Mouse (Mus musculus): ENCODE measurements at regions not wholly inside any gene's neighbourhood (a gene's known extent, or its start where the extent isn't known, plus 50 kb on each side); places are given as distances from the start of the nearest gene placed in this dataset.

DNA sequence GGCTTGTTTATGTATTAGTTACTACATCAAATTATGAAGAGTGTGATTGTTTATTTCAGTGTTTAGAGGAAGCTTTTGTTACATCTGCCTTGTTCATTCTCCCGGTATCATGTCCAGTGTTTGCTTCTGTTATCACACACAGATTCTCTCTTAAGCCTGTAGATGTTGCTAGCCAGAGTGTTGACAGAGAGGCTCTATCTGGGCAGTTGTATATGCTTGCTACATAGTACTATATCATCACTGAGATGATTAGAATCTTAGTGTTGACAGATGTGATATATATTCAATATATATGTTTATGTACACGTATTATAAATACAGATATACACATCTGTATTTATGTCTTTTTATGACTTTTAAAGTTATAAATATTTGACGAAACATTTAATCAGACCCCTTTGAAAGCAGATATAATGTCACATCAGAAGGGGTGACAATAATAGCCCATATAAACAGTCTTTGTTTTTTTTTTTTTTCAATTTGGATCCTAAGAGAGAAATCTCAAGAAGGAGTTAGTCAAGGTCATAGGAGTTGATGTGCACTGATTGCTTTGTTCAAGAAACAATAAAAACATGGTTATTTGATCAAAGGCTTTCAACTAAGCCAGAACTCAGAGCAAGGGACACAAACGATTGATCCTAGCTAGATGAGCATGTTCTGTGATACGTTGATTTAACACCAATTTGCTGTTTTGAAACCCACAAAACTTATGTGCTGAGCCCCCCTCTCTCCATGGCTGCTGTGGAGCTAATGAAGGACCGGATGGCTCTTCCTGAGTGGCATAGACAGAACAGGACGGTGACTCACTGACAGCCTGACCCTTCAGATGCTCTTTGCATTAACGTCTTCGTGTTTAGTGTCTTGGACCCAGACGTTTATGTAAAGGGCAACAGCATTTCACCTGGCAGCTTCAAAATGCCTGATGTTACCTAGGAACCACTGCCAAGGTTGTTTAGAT, 352.8 kb upstream of the Arglu1 start:
- Histone ChIP-seq H3K4me1 (replicated peaks) (peaks cover 8% of the 10 kb centered on the region), H3K27ac (ENCODE audit: poor library complexity, severe bottlenecking) (no peak overlapping the region), H3K9me3 (replicated peaks) (no peaks in the 10 kb centered on the region), H3K4me2 (no peak overlapping the region), H3K9ac (no peak overlapping the region), H3K27me3 (replicated peaks) (no peaks in the 10 kb centered on the region), H3K4me3 (no peak overlapping the region), H3K36me3 (no peaks in the 10 kb centered on the region)
- 45% methylated on average over 10 of the region's 10 CpGs for WGBS
- no peak for ATAC-seq (ENCODE audit: insufficient number of reproducible peaks, low FRiP score)

DNA sequence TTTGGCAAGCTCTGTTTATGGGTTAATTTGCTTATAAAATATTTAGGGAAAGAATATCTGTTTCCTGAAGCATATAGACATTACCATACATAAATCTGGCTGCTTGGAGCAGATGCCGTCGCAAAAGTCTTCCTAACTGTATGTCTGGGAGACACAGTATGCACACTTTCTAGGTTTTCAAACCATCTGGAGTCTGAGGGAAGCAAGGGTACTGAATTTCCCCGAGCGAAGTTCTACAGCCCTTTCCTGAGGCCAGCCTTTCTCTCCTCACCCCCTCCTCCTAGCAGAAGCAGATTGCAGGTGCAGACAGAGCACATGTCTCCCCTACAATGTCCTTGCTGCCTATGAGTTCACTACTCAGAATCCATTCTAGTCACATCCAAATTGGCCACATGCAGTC, 338.8 kb upstream of the Arglu1 start:
- H3K36me3 ChIP-seq: no peaks in the 10 kb centered on the region

GRCm38 (mm10) chr8:9027672-9028071, 337.4 kb upstream of the Arglu1 start:
- no peak overlapping the region for H3K9ac ChIP-seq
- H3K4me2 ChIP-seq: no peak overlapping the region
- H3K4me3 ChIP-seq: no peak overlapping the region
- no peak for ATAC-seq (ENCODE audit: insufficient number of reproducible peaks, low FRiP score)
- no peaks in the 10 kb centered on the region for H3K4me1 ChIP-seq (replicated peaks)
- no peaks in the 10 kb centered on the region for H3K27me3 ChIP-seq (replicated peaks)
- no peaks in the 10 kb centered on the region for H3K9me3 ChIP-seq (replicated peaks)
- 83% methylated on average over 4 of the region's 4 CpGs for WGBS
- no peaks in the 10 kb centered on the region for H3K36me3 ChIP-seq
- H3K27ac ChIP-seq (ENCODE audit: poor library complexity, severe bottlenecking): no peak overlapping the region

More for the DNA sequence above, 338.8 kb upstream of the Arglu1 start:
- H3K4me2 ChIP-seq: no peak overlapping the region
- no peak for ATAC-seq (ENCODE audit: insufficient number of reproducible peaks, low FRiP score)
- H3K9me3 ChIP-seq (replicated peaks): no peaks in the 10 kb centered on the region
- H3K4me1 ChIP-seq (replicated peaks): no peaks in the 10 kb centered on the region
- H3K27me3 ChIP-seq (replicated peaks): no peaks in the 10 kb centered on the region
- H3K4me3 ChIP-seq: no peak overlapping the region
- WGBS: 84% methylated on average over 4 of the region's 4 CpGs
- H3K9ac ChIP-seq: no peak overlapping the region
- H3K27ac ChIP-seq (ENCODE audit: poor library complexity, severe bottlenecking): no peak overlapping the region

DNA sequence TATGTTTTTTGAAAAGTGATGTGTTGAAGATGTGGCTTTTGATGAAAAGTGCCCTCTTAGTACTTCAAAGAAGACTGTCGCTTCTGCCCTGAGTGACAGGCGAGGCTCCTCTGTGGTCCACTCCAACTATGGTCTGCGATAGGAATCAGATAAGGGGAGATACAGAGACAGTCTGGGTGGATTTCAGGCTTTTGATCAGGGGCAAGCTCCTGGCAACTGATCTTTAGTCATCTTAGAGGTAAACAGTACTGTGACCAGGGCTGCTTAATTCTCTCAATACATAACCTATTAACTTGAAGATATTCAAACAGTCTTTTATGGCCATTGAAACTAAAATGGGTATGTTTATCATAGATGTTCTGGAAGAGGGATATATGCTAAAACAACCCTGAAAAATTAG, 335.6 kb upstream of the Arglu1 start:
- Histone ChIP-seq H3K4me2 (no peak overlapping the region), H3K9me3 (replicated peaks) (no peaks in the 10 kb centered on the region), H3K9ac (no peak overlapping the region), H3K36me3 (no peaks in the 10 kb centered on the region), H3K4me3 (no peak overlapping the region), H3K27ac (ENCODE audit: poor library complexity, severe bottlenecking) (no peak overlapping the region), H3K4me1 (replicated peaks) (no peaks in the 10 kb centered on the region), H3K27me3 (replicated peaks) (no peaks in the 10 kb centered on the region)
- ATAC-seq (ENCODE audit: insufficient number of reproducible peaks, low FRiP score): no peak
- WGBS: 47% methylated on average over 3 of the region's 3 CpGs

- Histone ChIP-seq H3K36me3 (no peaks in the 10 kb centered on the region), H3K4me2 (no peak overlapping the region), H3K27ac (ENCODE audit: poor library complexity, severe bottlenecking) (no peak overlapping the region), H3K27me3 (replicated peaks) (no peaks in the 10 kb centered on the region), H3K4me3 (no peak overlapping the region), H3K4me1 (replicated peaks) (no peaks in the 10 kb centered on the region), H3K9me3 (replicated peaks) (no peaks in the 10 kb centered on the region), H3K9ac (no peak overlapping the region)
- no peak for ATAC-seq (ENCODE audit: insufficient number of reproducible peaks, low FRiP score)
- WGBS: 35% methylated on average over 3 of the region's 3 CpGs
These were observed 335.1 kb upstream of the Arglu1 start for GRCm38 (mm10) chr8:9025378-9025777.

- H3K27me3 ChIP-seq (replicated peaks): no peaks in the 10 kb centered on the region
- H3K9me3 ChIP-seq (replicated peaks): no peaks in the 10 kb centered on the region
- no peaks in the 10 kb centered on the region for H3K36me3 ChIP-seq
- no peak overlapping the region for H3K4me3 ChIP-seq
- 0 out of 2 replicates have a peak, but pooled peaks cover 3% of the 10 kb centered on the region for H3K4me1 ChIP-seq (replicated peaks)
- WGBS: 79% methylated on average over 2 of the region's 2 CpGs
- no peak overlapping the region for H3K9ac ChIP-seq
- no peak overlapping the region for H3K27ac ChIP-seq (ENCODE audit: poor library complexity, severe bottlenecking)
- no peak for ATAC-seq (ENCODE audit: insufficient number of reproducible peaks, low FRiP score)
- H3K4me2 ChIP-seq: no peak overlapping the region
These were observed 330.4 kb upstream of the Arglu1 start for GRCm38 (mm10) chr8:9020744-9021143.

DNA sequence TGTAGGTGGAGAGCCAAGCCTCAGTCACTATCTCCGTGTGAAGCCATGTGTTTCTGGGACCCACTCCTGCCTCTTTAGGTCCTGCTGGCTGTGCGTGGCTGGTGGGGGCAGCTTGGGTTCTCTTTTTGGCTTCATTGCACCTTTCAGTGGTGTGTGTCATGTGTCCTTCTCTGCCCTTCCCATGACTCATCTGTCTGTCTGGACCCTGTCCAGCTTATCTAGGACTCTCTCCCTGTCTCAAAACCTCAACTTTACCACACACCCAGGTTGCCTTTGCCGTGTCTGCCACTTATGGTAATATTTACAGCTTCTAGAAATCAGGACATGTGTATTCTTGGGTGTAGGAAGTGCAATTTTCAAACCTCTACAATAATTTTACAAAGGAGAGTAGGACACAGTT, 329.9 kb upstream of the Arglu1 start:
- no peaks in the 10 kb centered on the region for H3K36me3 ChIP-seq
- H3K9me3 ChIP-seq (replicated peaks): no peaks in the 10 kb centered on the region
- no peak overlapping the region for H3K4me3 ChIP-seq
- 54% methylated on average over 3 of the region's 3 CpGs for WGBS
- 0 out of 2 replicates have a peak, but pooled peaks cover 3% of the 10 kb centered on the region for H3K4me1 ChIP-seq (replicated peaks)
- no peaks in the 10 kb centered on the region for H3K27me3 ChIP-seq (replicated peaks)
- H3K27ac ChIP-seq (ENCODE audit: poor library complexity, severe bottlenecking): no peak overlapping the region
- H3K4me2 ChIP-seq: no peak overlapping the region
- H3K9ac ChIP-seq: no peak overlapping the region
- no peak for ATAC-seq (ENCODE audit: insufficient number of reproducible peaks, low FRiP score)

DNA sequence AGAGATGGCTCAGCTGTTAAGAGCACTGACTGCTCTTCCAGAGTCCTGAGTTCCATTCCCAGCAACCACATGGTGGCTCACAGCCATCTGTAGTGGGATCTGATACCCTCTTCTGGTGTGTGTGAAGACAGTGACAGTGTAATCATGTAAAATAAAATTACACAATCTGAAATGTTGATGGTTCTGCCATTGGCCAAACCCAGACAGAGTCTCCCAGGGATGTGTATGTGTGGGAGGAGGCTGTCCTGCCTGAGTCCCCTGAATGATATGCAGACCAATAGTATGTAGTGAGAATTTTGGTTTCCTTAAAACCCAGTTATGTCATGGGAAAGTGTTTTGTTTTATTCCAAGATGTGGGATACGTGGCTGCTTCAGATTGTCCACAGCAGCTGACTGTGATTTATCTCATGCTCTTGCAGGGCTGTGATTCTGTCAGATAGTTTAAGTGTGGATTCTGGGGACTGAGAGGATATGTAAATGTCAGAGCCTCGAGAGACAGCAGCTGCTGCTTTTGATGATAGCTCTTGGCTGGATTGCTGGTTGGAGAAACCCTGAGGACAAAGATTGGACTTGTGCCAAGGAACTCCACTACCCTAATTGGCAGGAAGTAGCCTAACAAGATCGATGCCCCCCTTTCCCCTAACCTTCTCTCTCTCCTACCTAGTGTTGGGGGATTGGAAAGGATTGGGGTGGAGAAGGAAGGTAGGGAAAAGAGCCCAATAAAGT, 321.6 kb upstream of the Arglu1 start:
- no peak overlapping the region for H3K27ac ChIP-seq (ENCODE audit: poor library complexity, severe bottlenecking)
- no peak for ATAC-seq (ENCODE audit: insufficient number of reproducible peaks, low FRiP score)
- H3K9me3 ChIP-seq (replicated peaks): 0 out of 2 replicates have a peak, but pooled peaks cover 3% of the 10 kb centered on the region
- WGBS: 28% methylated on average over 3 of the region's 3 CpGs
- no peaks in the 10 kb centered on the region for H3K36me3 ChIP-seq
- H3K4me1 ChIP-seq (replicated peaks): peaks cover 7% of the 10 kb centered on the region; the same call in 1 of the 2 replicates
- no peak overlapping the region for H3K9ac ChIP-seq
- no peak overlapping the region for H3K4me3 ChIP-seq
- no peak overlapping the region for H3K4me2 ChIP-seq
- no peaks in the 10 kb centered on the region for H3K27me3 ChIP-seq (replicated peaks)

- whole genome bisulfite sequencing: 49% methylated on average over 11 of the region's 11 CpGs
- Histone ChIP-seq H3K36me3 (no peaks in the 10 kb centered on the region), H3K9me3 (replicated peaks) (peaks cover 8% of the 10 kb centered on the region), H3K27ac (ENCODE audit: poor library complexity, severe bottlenecking) (peak overlapping the region; percentile 47; the same call in 1 of the 2 replicates), H3K4me3 (no peak overlapping the region), H3K9ac (no peak overlapping the region), H3K27me3 (replicated peaks) (no peaks in the 10 kb centered on the region), H3K4me2 (no peak overlapping the region), H3K4me1 (replicated peaks) (peaks cover 7% of the 10 kb centered on the region; the same call in 1 of the 2 replicates)
- peak; percentile 55 for ATAC-seq (ENCODE audit: insufficient number of reproducible peaks, low FRiP score)
These were observed 317.9 kb upstream of the Arglu1 start for GRCm38 (mm10) chr8:9008006-9008780.

- 72% methylated on average over 5 of the region's 5 CpGs for WGBS
- peaks cover 8% of the 10 kb centered on the region; the same call in 1 of the 2 replicates for H3K4me1 ChIP-seq (replicated peaks)
- no peak for ATAC-seq (ENCODE audit: insufficient number of reproducible peaks, low FRiP score)
These were observed 309.6 kb upstream of the Arglu1 start for GRCm38 (mm10) chr8:8999914-9000313.

More at GRCm38 (mm10) chr8:8999914-9000313, 309.6 kb upstream of the Arglu1 start:
- Histone ChIP-seq H3K4me2 (no peak overlapping the region), H3K4me3 (no peak overlapping the region), H3K9ac (no peak overlapping the region), H3K27ac (ENCODE audit: poor library complexity, severe bottlenecking) (no peak overlapping the region), H3K36me3 (no peaks in the 10 kb centered on the region), H3K9me3 (replicated peaks) (no peaks in the 10 kb centered on the region), H3K27me3 (replicated peaks) (peaks cover 5% of the 10 kb centered on the region; the same call in 1 of the 2 replicates)
